Mouse (Mus musculus): ENCODE data around the gene Adamts2. TPM values are rescaled to one million over a fixed set of nuclear protein-coding genes. Genes with fewer than 3 reads are reported as not detected.

Gene Adamts2
- polyA plus RNA-seq, 1 experiment from 2014 or later = 12.2 TPM

- no peak for ATAC-seq (ENCODE audit: low FRiP score, low TSS enrichment)
- H3K4me3 ChIP-seq (ENCODE audit: low read depth, low read length) = no peak overlapping the region
- peaks cover 2% of the 10 kb centered on the region; the same call in 1 of the 2 replicates for H3K27me3 ChIP-seq (ENCODE audit: control insufficient read depth, insufficient read depth, low read length)
- H3K4me2 ChIP-seq (replicated peaks; ENCODE audit: low read depth) = no peak overlapping the region
- no peak overlapping the region for H3K27ac ChIP-seq (replicated peaks)
- H3K9me3 ChIP-seq (ENCODE audit: control insufficient read depth, low read length) = no peaks in the 10 kb centered on the region
- H3K36me3 ChIP-seq (ENCODE audit: control insufficient read depth, insufficient read depth, low read length) = no peaks in the 10 kb centered on the region
- DNase-seq (ENCODE audit: low spot score) = no peak
- no peak overlapping the region for H3K9ac ChIP-seq (ENCODE audit: low read length)
- TF ChIP-seq EP300 (optimal IDR thresholded peaks at IDR 0.05) (no peak), CTCF (IDR thresholded peaks at IDR 0.05; ENCODE audit: low read depth) (peak; percentile 24; the same call in 1 of the 2 replicates)
- H3K4me1 ChIP-seq (replicated peaks; ENCODE audit: control insufficient read depth, insufficient read depth) = no peaks in the 10 kb centered on the region
- WGBS = 60% methylated on average over 2 of the region's 2 CpGs
Observed at GRCm38 (mm10) chr11:50599156-50599555, 2.7 kb upstream of the Adamts2 start.

- Histone ChIP-seq H3K27me3 (ENCODE audit: control insufficient read depth, insufficient read depth, low read length) (peaks cover 2% of the 10 kb centered on the region; the same call in 1 of the 2 replicates), H3K27ac (replicated peaks) (peak overlapping the region; percentile 24; the same call in 1 of the 2 replicates), H3K9ac (ENCODE audit: low read length) (peak overlapping the region; percentile 61), H3K36me3 (ENCODE audit: control insufficient read depth, insufficient read depth, low read length) (peaks cover 2% of the 10 kb centered on the region; the same call in 1 of the 2 replicates), H3K9me3 (ENCODE audit: control insufficient read depth, low read length) (no peaks in the 10 kb centered on the region), H3K4me1 (replicated peaks; ENCODE audit: control insufficient read depth, insufficient read depth) (no peaks in the 10 kb centered on the region), H3K4me2 (replicated peaks; ENCODE audit: low read depth) (peak overlapping the region; percentile 89), H3K4me3 (ENCODE audit: low read depth, low read length) (peak overlapping the region; percentile 68)
- TF ChIP-seq CTCF (IDR thresholded peaks at IDR 0.05; ENCODE audit: low read depth) (peak; percentile 53; the same call in 1 of the 2 replicates), EP300 (optimal IDR thresholded peaks at IDR 0.05) (no peak)
- ATAC-seq (ENCODE audit: low FRiP score, low TSS enrichment) (0 out of 2 replicates have a peak, but pooled peaks have one; percentile 21), DNase-seq (ENCODE audit: low spot score) (peak; percentile 35)
- 1% methylated on average over 59 of the region's 59 CpGs for WGBS
Observed at GRCm38 (mm10) chr11:50602356-50603081, 635 bp downstream of the Adamts2 start.

- peak overlapping the region; percentile 61 for H3K9ac ChIP-seq (ENCODE audit: low read length)
- H3K4me1 ChIP-seq (replicated peaks; ENCODE audit: control insufficient read depth, insufficient read depth) = no peaks in the 10 kb centered on the region
- peak overlapping the region; percentile 89 for H3K4me2 ChIP-seq (replicated peaks; ENCODE audit: low read depth)
- peak overlapping the region; percentile 68 for H3K4me3 ChIP-seq (ENCODE audit: low read depth, low read length)
- peaks cover 2% of the 10 kb centered on the region; the same call in 1 of the 2 replicates for H3K27me3 ChIP-seq (ENCODE audit: control insufficient read depth, insufficient read depth, low read length)
- no peak overlapping the region for H3K27ac ChIP-seq (replicated peaks)
- no peaks in the 10 kb centered on the region for H3K9me3 ChIP-seq (ENCODE audit: control insufficient read depth, low read length)
- ATAC-seq (ENCODE audit: low FRiP score, low TSS enrichment) (peak; percentile 43; the same call in 1 of the 2 replicates), DNase-seq (ENCODE audit: low spot score) (peak; percentile 48)
- H3K36me3 ChIP-seq (ENCODE audit: control insufficient read depth, insufficient read depth, low read length) = peaks cover 2% of the 10 kb centered on the region; the same call in 1 of the 2 replicates
- TF ChIP-seq CTCF (IDR thresholded peaks at IDR 0.05; ENCODE audit: low read depth) (peak; percentile 64), EP300 (optimal IDR thresholded peaks at IDR 0.05) (no peak)
- 4% methylated on average over 50 of the region's 52 CpGs for WGBS
Observed at GRCm38 (mm10) chr11:50603082-50603910, 1.4 kb downstream of the Adamts2 start.

GRCm38 (mm10) chr11:50604371-50604770, 2.5 kb downstream of the Adamts2 start:
- H3K4me1 ChIP-seq (replicated peaks; ENCODE audit: control insufficient read depth, insufficient read depth) = no peaks in the 10 kb centered on the region
- peaks cover 2% of the 10 kb centered on the region; the same call in 1 of the 2 replicates for H3K36me3 ChIP-seq (ENCODE audit: control insufficient read depth, insufficient read depth, low read length)
- DNase-seq (ENCODE audit: low spot score) (no peak), ATAC-seq (ENCODE audit: low FRiP score, low TSS enrichment) (no peak)
- H3K27ac ChIP-seq (replicated peaks) = no peak overlapping the region
- no peak overlapping the region for H3K4me2 ChIP-seq (replicated peaks; ENCODE audit: low read depth)
- 73% methylated on average over 16 of the region's 16 CpGs for WGBS
- no peaks in the 10 kb centered on the region for H3K9me3 ChIP-seq (ENCODE audit: control insufficient read depth, low read length)
- no peak for TF ChIP-seq CTCF (IDR thresholded peaks at IDR 0.05; ENCODE audit: low read depth)
- no peak for TF ChIP-seq EP300 (optimal IDR thresholded peaks at IDR 0.05)
- H3K4me3 ChIP-seq (ENCODE audit: low read depth, low read length) = no peak overlapping the region
- H3K27me3 ChIP-seq (ENCODE audit: control insufficient read depth, insufficient read depth, low read length) = peaks cover 2% of the 10 kb centered on the region; the same call in 1 of the 2 replicates
- no peak overlapping the region for H3K9ac ChIP-seq (ENCODE audit: low read length)

- Histone ChIP-seq H3K36me3 (ENCODE audit: control insufficient read depth, insufficient read depth, low read length) (no peaks in the 10 kb centered on the region), H3K4me1 (replicated peaks; ENCODE audit: control insufficient read depth, insufficient read depth) (no peaks in the 10 kb centered on the region), H3K27ac (replicated peaks) (no peak overlapping the region), H3K27me3 (ENCODE audit: control insufficient read depth, insufficient read depth, low read length) (no peaks in the 10 kb centered on the region), H3K4me3 (ENCODE audit: low read depth, low read length) (no peak overlapping the region), H3K9ac (ENCODE audit: low read length) (no peak overlapping the region), H3K9me3 (ENCODE audit: control insufficient read depth, low read length) (no peaks in the 10 kb centered on the region), H3K4me2 (replicated peaks; ENCODE audit: low read depth) (no peak overlapping the region)
- 53% methylated on average over 5 of the region's 5 CpGs for WGBS
- no peak for DNase-seq (ENCODE audit: low spot score)
- TF ChIP-seq EP300 (optimal IDR thresholded peaks at IDR 0.05) (no peak), CTCF (IDR thresholded peaks at IDR 0.05; ENCODE audit: low read depth) (no peak)
- ATAC-seq (ENCODE audit: low FRiP score, low TSS enrichment) = no peak
Observed at GRCm38 (mm10) chr11:50611181-50611580, 9.3 kb downstream of the Adamts2 start.

Data from stomach, postnatal 0 days (tissue).